Mouse (Mus musculus): ENCODE results near the gene Vmn1r204.
"Not testable (repeated sequence)": the region's sequence is repeated elsewhere in the genome, so short reads cannot be mapped to it uniquely, and the experiment has no call there.

GRCm38 (mm10) chr13:22583336-22583735 lies 30.3 kb downstream of the Vmn1r204 start:
- not testable (repeated sequence) for TF ChIP-seq GATA1, TAL1 (IDR thresholded peaks at IDR 0.05; ENCODE audit: low read length)

Data from erythroblast, embryonic 14.5 days (primary cell).